Mouse (Mus musculus) heart, postnatal 0 days (tissue): ENCODE results near the gene Il1r2. TPM values are rescaled to one million over a fixed set of nuclear protein-coding genes. Genes with fewer than 3 reads are reported as not detected.
A peak's percentile ranks its signal among the peaks of the same experiment; 100 is the strongest.

Experiments used
- ATAC-seq: fragments of 200-750 bp; cut with Nextera tagmentation; 2 replicates; pipeline ENCODE4 v1.8.0; 2017; ENCODE audit warnings: low read depth, moderate number of reproducible peaks, moderate library complexity; ENCODE audit not compliant: insufficient read depth
- DNase-seq: peaks from one replicate; pipeline ENCODE4 v3.0.0-alpha.2; 2016; ENCODE audit warnings: low spot score
- H3K27ac ChIP-seq: fragments of 300-500 bp; sonication (generic); 2 replicates; pipeline ENCODE4 v1.5.1; 2014; ENCODE audit warnings: low read depth, mild to moderate bottlenecking
- H3K27me3 ChIP-seq: fragments of 300-500 bp; sonication (generic); 2 replicates; pipeline ENCODE4 v1.6.1; 2014; ENCODE audit warnings: low read length, mixed read lengths; ENCODE audit not compliant: control insufficient read depth, insufficient read depth
- H3K36me3 ChIP-seq: fragments of 300-500 bp; sonication (generic); replicated peaks from 2 replicates; pipeline ENCODE4 v1.6.1; 2014; ENCODE audit warnings: low read length, mixed read lengths; ENCODE audit not compliant: control insufficient read depth, insufficient read depth
- H3K4me1 ChIP-seq: fragments of 300-500 bp; sonication (generic); 2 replicates; pipeline ENCODE4 v1.6.1; 2014; ENCODE audit warnings: antibody characterized with exemption; ENCODE audit not compliant: control insufficient read depth, insufficient read depth
- H3K4me2 ChIP-seq: fragments of 300-500 bp; sonication (generic); 2 replicates; pipeline ENCODE4 v1.6.1; 2014; ENCODE audit warnings: low read depth, mild to moderate bottlenecking, low read length, moderate library complexity
- H3K4me3 ChIP-seq: fragments of 300-500 bp; sonication (generic); 2 replicates; pipeline ENCODE4 v1.5.1; 2014; ENCODE audit warnings: low read depth, low read length
- H3K9ac ChIP-seq: fragments of 300-500 bp; sonication (generic); replicated peaks from 2 replicates; pipeline ENCODE4 v1.6.1; 2014; ENCODE audit warnings: low read depth, low read length, mixed read lengths
- H3K9me3 ChIP-seq: fragments of 300-500 bp; sonication (generic); replicated peaks from 2 replicates; pipeline ENCODE4 v1.6.1; 2016; ENCODE audit warnings: low read length; ENCODE audit not compliant: control insufficient read depth
- CTCF ChIP-seq: IDR thresholded peaks from 2 replicates; pipeline ENCODE4 v1.5.1; 2016; ENCODE audit warnings: antibody characterized with exemption, control low read depth, low read depth
- EP300 ChIP-seq: IDR thresholded peaks from 2 replicates; pipeline ENCODE4 v1.6.1; 2016; ENCODE audit warnings: antibody characterized with exemption, low read depth
- WGBS: fragments of 180-500 bp; shearing (Covaris S2); extraction: QIAGEN DNeasy Blood & Tissue Kit; methylation state at CpG from one replicate; pipeline ENCODE4 v1.1.7; 2014; 5-methylcytosine and 5-hydroxymethylcytosine counted together
- polyA plus RNA-seq: library from polyadenylated mRNA; unstranded; fragments of >200 nt; fragmentation: Nextera tagmentation; extraction: Ambion mirVana; gene quantifications from 2 replicates; pipeline ENCODE4 v1.2.1, GENCODE M21; 2015
- total RNA-seq: library from RNA; depleted of rRNA; stranded (reverse); fragments of >200 nt; gene quantifications from 2 replicates; pipeline ENCODE4 v1.2.3, GENCODE M21; 2014; ENCODE audit warnings: low replicate concordance

The Il1r2 gene
- total and polyA plus RNA-seq, 2 experiments from 2014 or later = 0.15 to 1.1 TPM

DNA sequence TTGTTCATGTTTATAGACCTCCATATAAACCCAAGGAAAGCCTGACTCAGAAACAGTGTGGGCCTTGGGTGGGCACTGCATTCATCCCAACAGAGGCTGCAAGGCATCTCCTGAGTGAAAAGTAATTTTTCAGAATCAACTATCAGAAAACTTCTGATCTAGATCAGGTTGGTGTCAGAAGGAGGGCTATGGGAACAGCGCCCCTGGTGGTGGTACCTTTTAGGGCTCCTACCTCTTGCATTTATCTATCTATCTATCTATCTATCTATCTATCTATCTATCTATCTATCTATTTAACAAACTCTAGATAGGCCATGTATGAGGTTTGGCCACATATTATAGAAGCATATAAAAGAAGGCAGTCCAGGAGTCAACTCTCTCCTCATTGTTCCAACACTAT, 21.7 kb downstream of the Il1r2 start:
- no peaks in the 10 kb centered on the region for H3K9me3 ChIP-seq
- H3K4me1 ChIP-seq = no peaks in the 10 kb centered on the region
- H3K4me3 ChIP-seq = no peak overlapping the region
- no peak overlapping the region for H3K4me2 ChIP-seq
- 33% methylated on average over 1 of the region's 1 CpGs for WGBS
- no peaks in the 10 kb centered on the region for H3K27me3 ChIP-seq
- H3K36me3 ChIP-seq = no peaks in the 10 kb centered on the region
- DNase-seq = no peak
- no peak overlapping the region for H3K27ac ChIP-seq
- TF ChIP-seq CTCF (no peak), EP300 (no peak)
- ATAC-seq = no peak
- H3K9ac ChIP-seq = no peak overlapping the region

DNA sequence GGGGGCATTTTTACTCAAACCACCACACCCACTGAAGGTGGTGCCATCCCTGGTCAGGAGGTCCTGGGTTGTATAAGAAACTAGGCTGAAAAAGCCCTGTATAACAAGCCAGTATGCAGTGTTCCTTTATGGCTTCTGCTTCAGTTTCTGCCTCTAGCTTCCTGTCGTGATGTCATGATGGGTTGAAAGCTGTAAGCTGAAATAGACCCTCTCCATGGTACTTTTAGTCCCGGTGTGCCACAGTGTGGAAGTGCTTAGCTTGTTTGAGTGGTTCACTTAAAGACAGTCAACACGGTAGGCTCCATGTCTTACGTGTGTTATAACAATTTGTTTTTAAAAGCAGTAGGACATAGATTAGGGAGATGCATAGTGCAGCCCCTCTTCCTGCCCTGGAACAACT, 32.4 kb downstream of the Il1r2 start:
- no peaks in the 10 kb centered on the region for H3K27me3 ChIP-seq
- DNase-seq (no peak), ATAC-seq (no peak)
- H3K4me2 ChIP-seq = no peak overlapping the region
- no peaks in the 10 kb centered on the region for H3K36me3 ChIP-seq
- no peaks in the 10 kb centered on the region for H3K4me1 ChIP-seq
- no peak for TF ChIP-seq EP300
- TF ChIP-seq CTCF = no peak
- no peak overlapping the region for H3K4me3 ChIP-seq
- H3K27ac ChIP-seq = no peak overlapping the region
- WGBS = 55% methylated on average over 4 of the region's 4 CpGs
- H3K9me3 ChIP-seq = no peaks in the 10 kb centered on the region
- H3K9ac ChIP-seq = no peak overlapping the region

DNA sequence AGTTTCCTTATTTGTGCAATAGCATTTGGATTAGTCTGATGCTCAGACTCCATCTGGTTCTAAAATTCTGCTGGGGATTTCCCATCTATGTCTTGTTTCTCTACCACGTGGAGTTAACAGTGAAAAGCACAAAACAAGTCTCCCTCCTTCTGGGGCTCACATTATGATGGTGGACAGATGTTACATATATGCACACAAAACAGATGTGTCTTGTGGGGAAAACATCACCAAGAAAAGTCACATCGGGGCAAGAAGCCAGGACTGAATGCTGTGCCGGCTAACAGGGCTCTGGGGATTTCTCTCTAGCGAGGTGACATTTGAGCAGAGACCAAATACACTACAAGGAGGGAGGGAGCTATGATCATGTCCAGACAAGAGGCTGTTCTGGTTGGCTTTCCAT, 32.8 kb downstream of the Il1r2 start:
- TF ChIP-seq EP300 (no peak), CTCF (no peak)
- Histone ChIP-seq H3K27me3 (no peaks in the 10 kb centered on the region), H3K9ac (no peak overlapping the region), H3K4me3 (no peak overlapping the region), H3K4me1 (no peaks in the 10 kb centered on the region), H3K9me3 (no peaks in the 10 kb centered on the region), H3K36me3 (no peaks in the 10 kb centered on the region), H3K4me2 (no peak overlapping the region), H3K27ac (no peak overlapping the region)
- 57% methylated on average over 4 of the region's 4 CpGs for WGBS
- DNase-seq (peak; percentile 13), ATAC-seq (no peak; the same call in 1 of the 2 replicates)

DNA sequence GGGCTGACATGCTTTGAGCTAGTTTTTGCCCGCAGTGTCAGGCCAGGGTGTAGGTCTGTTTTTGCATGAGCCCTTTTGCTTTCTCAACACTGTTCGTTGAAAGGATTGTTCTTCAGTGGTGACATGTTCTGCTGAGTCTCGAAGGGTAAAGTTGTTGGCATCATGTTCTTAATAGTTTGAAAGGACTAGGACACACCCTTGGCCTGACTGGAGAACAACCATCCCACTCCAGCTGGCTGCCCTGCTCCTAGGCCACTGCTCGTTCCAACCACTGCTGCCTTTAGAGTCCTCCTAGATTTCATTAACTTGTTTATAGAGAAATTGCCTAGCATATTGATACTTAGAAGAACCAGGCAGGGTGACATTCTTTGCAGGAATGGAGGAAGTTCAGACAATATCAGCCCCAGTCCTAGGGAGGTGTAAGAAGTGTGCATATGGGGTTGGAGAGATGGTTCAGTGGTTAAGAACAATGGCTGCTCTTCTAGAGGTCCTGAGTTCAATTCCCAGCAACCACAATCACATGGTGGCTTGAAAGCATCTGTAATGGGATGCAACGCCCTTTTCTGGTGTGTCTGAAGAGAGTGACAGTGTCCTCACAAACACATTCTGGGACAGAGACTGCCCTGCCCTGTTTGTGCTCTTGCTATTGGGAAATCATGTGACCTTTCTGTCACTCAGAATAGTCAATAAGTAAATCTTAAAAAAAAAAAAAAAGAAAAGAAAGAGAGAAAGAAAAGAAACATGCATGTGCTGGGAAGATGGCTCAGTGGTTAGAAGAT, 34.3 kb downstream of the Il1r2 start:
- WGBS = 72% methylated on average over 5 of the region's 5 CpGs
- Histone ChIP-seq H3K36me3 (no peaks in the 10 kb centered on the region), H3K9me3 (no peaks in the 10 kb centered on the region), H3K27ac (no peak overlapping the region), H3K27me3 (no peaks in the 10 kb centered on the region), H3K4me2 (no peak overlapping the region), H3K9ac (no peak overlapping the region), H3K4me3 (no peak overlapping the region), H3K4me1 (no peaks in the 10 kb centered on the region)
- ATAC-seq (no peak), DNase-seq (no peak)
- TF ChIP-seq CTCF (no peak), EP300 (no peak)

DNA sequence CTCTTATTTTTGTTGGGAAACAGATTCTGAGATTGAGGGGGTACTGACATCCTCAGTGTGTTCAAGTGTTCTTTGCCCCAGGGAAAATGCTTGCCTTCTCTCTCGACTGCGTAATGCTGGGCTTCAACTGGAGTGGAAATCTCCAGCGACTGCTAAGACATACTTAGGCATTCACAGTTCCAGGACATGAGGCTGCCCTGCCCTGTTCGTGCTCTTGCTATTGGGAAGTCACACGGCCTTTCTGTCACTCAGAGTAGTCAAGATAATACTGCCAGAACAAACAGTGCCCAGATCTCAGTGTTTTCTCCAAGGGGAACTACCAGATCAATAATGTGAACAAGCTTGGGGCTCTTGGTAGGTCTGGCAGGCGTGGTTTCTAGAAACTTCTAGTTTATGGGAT, 35.9 kb downstream of the Il1r2 start:
- no peak for TF ChIP-seq EP300
- no peak for TF ChIP-seq CTCF
- no peaks in the 10 kb centered on the region for H3K27me3 ChIP-seq
- no peak for ATAC-seq

DNA sequence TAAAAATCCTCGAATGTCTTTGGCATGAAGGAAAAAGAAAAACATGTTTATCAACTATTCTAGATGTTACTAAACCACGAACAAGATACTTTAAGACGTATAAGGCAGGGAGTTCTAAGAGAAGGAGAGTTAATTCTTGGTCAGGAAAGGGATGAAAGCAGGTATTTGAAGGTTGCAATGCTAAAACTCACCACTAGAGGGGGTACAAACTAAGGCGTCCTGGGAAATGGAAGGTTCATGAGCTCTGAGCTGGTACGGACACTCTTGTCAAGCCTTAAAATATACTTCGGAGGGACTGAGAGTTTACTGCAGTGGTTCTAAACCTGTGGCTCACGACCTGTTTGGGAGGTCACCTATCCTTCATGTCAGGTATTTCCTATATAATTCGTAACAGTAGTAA, 41.4 kb downstream of the Il1r2 start:
- Histone ChIP-seq H3K4me2 (no peak overlapping the region), H3K9me3 (no peaks in the 10 kb centered on the region), H3K9ac (no peak overlapping the region), H3K36me3 (no peaks in the 10 kb centered on the region), H3K4me1 (no peaks in the 10 kb centered on the region), H3K4me3 (no peak overlapping the region), H3K27ac (no peak overlapping the region), H3K27me3 (no peaks in the 10 kb centered on the region)
- 43% methylated on average over 8 of the region's 8 CpGs for WGBS
- ATAC-seq (no peak), DNase-seq (peak; percentile 55)
- TF ChIP-seq EP300 = no peak
- peak; percentile 90 for TF ChIP-seq CTCF

More for the DNA sequence above, 35.9 kb downstream of the Il1r2 start:
- H3K4me2 ChIP-seq = no peak overlapping the region
- H3K4me1 ChIP-seq = no peaks in the 10 kb centered on the region
- no peaks in the 10 kb centered on the region for H3K36me3 ChIP-seq
- H3K27ac ChIP-seq = no peak overlapping the region
- no peak overlapping the region for H3K4me3 ChIP-seq
- no peak overlapping the region for H3K9ac ChIP-seq
- no peak for DNase-seq
- WGBS = 52% methylated on average over 6 of the region's 6 CpGs
- no peaks in the 10 kb centered on the region for H3K9me3 ChIP-seq
